Mouse (Mus musculus): ENCODE data around the gene Tspear. TPM values are rescaled to one million over a fixed set of nuclear protein-coding genes. Genes with fewer than 3 reads are reported as not detected.

Gene Tspear
- total RNA-seq, 2 experiments from 2014 or later: 0.25 TPM; not detected in 1

GRCm38 (mm10) chr10:77902894-77903715 lies 216.7 kb downstream of the Tspear start:
- peak; percentile 68 to 76 for DNase-seq (ENCODE audit: low spot score in 2 of 2)
- intact Hi-C loops (cut with DNase I): no loop called here

GRCm38 (mm10) chr10:77912605-77913004 lies 226.2 kb downstream of the Tspear start:
- DNase-seq (ENCODE audit: low spot score in 2 of 2): peak; percentile 19 to 23
- intact Hi-C loops (cut with DNase I): no loop called here

GRCm38 (mm10) chr10:77913292-77913691 lies 226.9 kb downstream of the Tspear start:
- no peak for DNase-seq (ENCODE audit: low spot score in 2 of 2)
- intact Hi-C loops (cut with DNase I): no loop called here

DNA sequence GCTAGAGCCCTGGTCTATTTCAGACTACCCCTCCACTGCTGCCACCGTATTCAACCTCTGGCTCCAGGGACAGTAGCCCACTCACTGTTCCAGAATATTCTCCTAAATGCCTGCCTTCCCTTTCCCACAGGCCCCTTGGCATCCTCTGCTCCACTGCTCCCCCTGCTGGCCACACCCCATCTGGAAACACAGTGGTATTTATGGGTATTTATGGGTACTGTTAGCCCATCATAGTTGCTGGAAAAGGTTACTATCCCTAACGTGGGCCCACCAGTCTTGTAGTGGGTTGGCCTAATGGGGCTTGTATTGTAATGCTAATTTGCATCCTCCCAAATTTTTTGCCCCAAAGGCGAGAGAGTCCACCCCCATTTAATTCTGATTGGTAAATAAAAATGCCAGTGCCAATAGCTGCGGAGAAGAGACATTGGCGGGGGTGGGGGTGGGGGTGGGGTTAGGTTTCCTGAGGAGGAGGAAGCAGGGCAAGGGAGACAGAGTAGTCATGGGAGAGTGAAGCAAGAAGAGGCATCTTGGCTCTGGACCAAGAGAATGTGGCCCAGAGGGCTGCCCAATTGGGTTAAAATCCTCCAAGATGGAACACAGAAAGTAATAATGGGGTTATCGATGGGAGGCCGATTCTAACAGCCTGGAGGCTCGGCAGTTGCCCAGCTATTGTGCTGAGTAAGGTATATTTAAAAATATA lies 230.4 kb downstream of the Tspear start:
- DNase-seq (ENCODE audit: low spot score in 2 of 2): peak in 1 of 2 experiments; percentile 23
- intact Hi-C loops (cut with DNase I): no loop called here

GRCm38 (mm10) chr10:77921009-77921408 lies 234.6 kb downstream of the Tspear start:
- peak; percentile 23 to 29 for DNase-seq (ENCODE audit: low spot score in 2 of 2)
- intact Hi-C loops (cut with DNase I): no loop called here

GRCm38 (mm10) chr10:77922681-77923080 lies 236.3 kb downstream of the Tspear start:
- peak in 1 of 2 experiments; percentile 27 for DNase-seq (ENCODE audit: low spot score in 2 of 2)

DNA sequence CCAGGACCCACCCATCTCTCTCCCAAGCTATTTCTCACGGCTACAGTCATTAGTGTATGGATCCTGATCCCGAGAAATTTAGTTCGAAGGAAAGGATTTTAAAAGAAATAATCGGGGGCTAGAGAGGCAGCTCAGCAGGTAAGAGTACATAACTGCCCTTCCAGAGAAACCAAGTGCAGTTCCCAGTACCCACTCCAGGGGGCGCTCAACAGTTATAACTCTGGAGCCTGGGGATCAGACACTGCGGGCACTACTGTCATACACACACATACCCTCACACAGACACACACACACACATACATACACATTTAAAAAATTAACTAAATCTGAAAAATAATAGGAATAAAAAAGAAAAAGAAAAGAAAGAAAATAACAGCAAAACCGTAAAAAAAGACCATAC lies 239.8 kb downstream of the Tspear start:
- intact Hi-C loops (cut with DNase I): no loop called here
- peak; percentile 30 to 35 for DNase-seq (ENCODE audit: low spot score in 2 of 2)

More at GRCm38 (mm10) chr10:77922681-77923080, 236.3 kb downstream of the Tspear start:
- intact Hi-C loops (cut with DNase I): no loop called here

DNA sequence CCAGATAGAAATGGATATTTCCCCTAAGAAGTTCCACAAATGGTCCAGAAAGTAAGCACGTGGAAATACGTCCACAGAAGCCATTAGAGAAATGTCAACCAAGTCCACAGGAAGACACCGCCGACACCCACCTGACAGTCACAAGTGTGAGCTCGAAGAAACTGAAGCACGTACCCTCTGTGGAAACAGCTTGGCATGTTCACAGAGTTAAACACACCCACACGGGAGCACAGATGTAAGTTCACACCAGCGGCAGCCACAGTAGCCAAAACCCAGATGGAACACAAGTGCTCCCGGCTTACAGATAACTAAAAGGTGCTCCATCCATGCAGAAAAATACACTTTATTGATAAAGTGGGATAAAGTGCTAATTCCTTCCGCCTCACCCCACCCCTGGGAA lies 241.0 kb downstream of the Tspear start:
- intact Hi-C loops (cut with DNase I): no loop called here
- no peak for DNase-seq (ENCODE audit: low spot score in 2 of 2)

Small RNA genes lying within 50 kb of the gene (microRNA-seq; reads per million reads assigned to microRNA genes)
- gene Mir1930: 5.6 reads per million, percentile 19 among the genes with 10 or more reads in this experiment

Other genes with a start within 250 kb of the Tspear start
- 10 to 100 TPM; 33.7 to 33.8 TPM for gene Fam207a, start 170.8 kb upstream of the Tspear start, total RNA-seq (2021)
- gene Itgb2, start 156.3 kb upstream of the Tspear start, total RNA-seq (2021): 1 to 10 TPM; 2.9 to 3.4 TPM
- gene Pttg1ip, start 104.8 kb upstream of the Tspear start, total RNA-seq (2021): 10 to 100 TPM; 71.2 to 88.3 TPM
- gene Sumo3, start 80.5 kb upstream of the Tspear start, total RNA-seq (2021): 100 to 1,000 TPM; 140 to 168 TPM
- gene Gm49325, start 80.4 kb upstream of the Tspear start, total RNA-seq (2021): 10 to 100 TPM in 1 of 2 experiments, 1 to 10 TPM in 1; 9.8 to 18.2 TPM
- 10 to 100 TPM; 46.2 to 46.4 TPM for gene Ube2g2, start 64.3 kb upstream of the Tspear start, total RNA-seq (2021)
- gene Gm19402, start 4.2 kb downstream of the Tspear start, total RNA-seq (2021): not detected
- gene Gm9508, start 10.7 kb downstream of the Tspear start, total RNA-seq (2021): not detected
- not detected for gene Gm10272, start 20.1 kb downstream of the Tspear start, total RNA-seq (2021)
- not detected for gene Gm10024, start 24.9 kb downstream of the Tspear start, total RNA-seq (2021)
- not detected for gene Gm10142, start 29.2 kb downstream of the Tspear start, total RNA-seq (2021)
- gene Krtap12-1, start 34.0 kb downstream of the Tspear start, total RNA-seq (2021): not detected
- gene Gm10100, start 39.9 kb downstream of the Tspear start, total RNA-seq (2021): not detected
- not detected for gene Gm18596, start 56.1 kb downstream of the Tspear start, total RNA-seq (2021)
- gene Gm9736, start 64.8 kb downstream of the Tspear start, total RNA-seq (2021): not detected
- gene Gm3233, start 73.1 kb downstream of the Tspear start, total RNA-seq (2021): not detected
- not detected for gene Gm3238, start 84.8 kb downstream of the Tspear start, total RNA-seq (2021)
- not detected for gene Gm7138, start 90.4 kb downstream of the Tspear start, total RNA-seq (2021)
- not detected for gene Gm3250, start 96.0 kb downstream of the Tspear start, total RNA-seq (2021)
- not detected for gene Gm7137, start 101.6 kb downstream of the Tspear start, total RNA-seq (2021)
- gene Gm9639, start 108.5 kb downstream of the Tspear start, total RNA-seq (2021): not detected
- not detected for gene Gm19668, start 112.6 kb downstream of the Tspear start, total RNA-seq (2021)
- not detected for gene Gm9507, start 125.3 kb downstream of the Tspear start, total RNA-seq (2021)
- gene Gm2696, start 128.1 kb downstream of the Tspear start, total RNA-seq (2021): not detected
- gene Krtap10-4, start 140.5 kb downstream of the Tspear start, total RNA-seq (2021): not detected
- not detected for gene Krtap10-10, start 149.4 kb downstream of the Tspear start, total RNA-seq (2021)
- gene Gm36176, start 160.2 kb downstream of the Tspear start, total RNA-seq (2021): not detected
- gene Gm10318, start 166.3 kb downstream of the Tspear start, total RNA-seq (2021): not detected
- not detected for gene Gm3285, start 175.4 kb downstream of the Tspear start, total RNA-seq (2021)
- 10 to 100 TPM; 11.7 to 12.6 TPM for gene Lrrc3, start 216.0 kb downstream of the Tspear start, total RNA-seq (2021)